Mouse (Mus musculus): ENCODE measurements around the gene Gucy1b1. TPM values are rescaled to one million over a fixed set of nuclear protein-coding genes. Genes with fewer than 3 reads are reported as not detected.

Gene Gucy1b1
- polyA plus RNA-seq, 1 experiment from 2014 or later = 41.6 TPM

GRCm38 (mm10) chr3:82067830-82068229, 6.7 kb downstream of the Gucy1b1 start:
- DNase-seq (no peak), ATAC-seq (ENCODE audit: low FRiP score, low TSS enrichment) (no peak)
- no peak overlapping the region for H3K9ac ChIP-seq (replicated peaks; ENCODE audit: low read length)
- no peak overlapping the region for H3K27ac ChIP-seq (replicated peaks; ENCODE audit: low read depth, low read length)
- WGBS = 92% methylated on average over 5 of the region's 5 CpGs
- no peaks in the 10 kb centered on the region for H3K27me3 ChIP-seq (ENCODE audit: control insufficient read depth, insufficient read depth, low read length)
- 0 out of 2 replicates have a peak, but pooled peaks cover 9% of the 10 kb centered on the region for H3K4me1 ChIP-seq (ENCODE audit: control insufficient read depth, insufficient read depth, low read length)
- no peaks in the 10 kb centered on the region for H3K9me3 ChIP-seq (ENCODE audit: control insufficient read depth, low read length)
- H3K36me3 ChIP-seq (ENCODE audit: control insufficient read depth, insufficient read depth, low read length) = no peaks in the 10 kb centered on the region
- H3K4me2 ChIP-seq (ENCODE audit: low read length) = no peak overlapping the region
- no peak overlapping the region for H3K4me3 ChIP-seq (replicated peaks; ENCODE audit: low read depth, low read length)

- no peaks in the 10 kb centered on the region for H3K27me3 ChIP-seq (ENCODE audit: control insufficient read depth, insufficient read depth, low read length)
- DNase-seq = peak; percentile 30
- no peak overlapping the region for H3K27ac ChIP-seq (replicated peaks; ENCODE audit: low read depth, low read length)
- no peak overlapping the region for H3K4me2 ChIP-seq (ENCODE audit: low read length)
- ATAC-seq (ENCODE audit: low FRiP score, low TSS enrichment) = no peak; the same call in 1 of the 2 replicates
- 43% methylated on average over 9 of the region's 9 CpGs for WGBS
- no peaks in the 10 kb centered on the region for H3K9me3 ChIP-seq (ENCODE audit: control insufficient read depth, low read length)
- 0 out of 2 replicates have a peak, but pooled peaks cover 4% of the 10 kb centered on the region for H3K4me1 ChIP-seq (ENCODE audit: control insufficient read depth, insufficient read depth, low read length)
- H3K4me3 ChIP-seq (replicated peaks; ENCODE audit: low read depth, low read length) = no peak overlapping the region
- H3K9ac ChIP-seq (replicated peaks; ENCODE audit: low read length) = no peak overlapping the region
- H3K36me3 ChIP-seq (ENCODE audit: control insufficient read depth, insufficient read depth, low read length) = no peaks in the 10 kb centered on the region
Observed at GRCm38 (mm10) chr3:82061402-82062180, 12.9 kb downstream of the Gucy1b1 start.

- H3K27ac ChIP-seq (replicated peaks; ENCODE audit: low read depth, low read length) = no peak overlapping the region
- no peak for DNase-seq
- H3K4me2 ChIP-seq (ENCODE audit: low read length) = no peak overlapping the region
- H3K36me3 ChIP-seq (ENCODE audit: control insufficient read depth, insufficient read depth, low read length) = no peaks in the 10 kb centered on the region
- H3K9me3 ChIP-seq (ENCODE audit: control insufficient read depth, low read length) = no peaks in the 10 kb centered on the region
- no peaks in the 10 kb centered on the region for H3K4me1 ChIP-seq (ENCODE audit: control insufficient read depth, insufficient read depth, low read length)
- no peak for ATAC-seq (ENCODE audit: low FRiP score, low TSS enrichment)
- H3K4me3 ChIP-seq (replicated peaks; ENCODE audit: low read depth, low read length) = no peak overlapping the region
- 77% methylated on average over 5 of the region's 5 CpGs for WGBS
- no peaks in the 10 kb centered on the region for H3K27me3 ChIP-seq (ENCODE audit: control insufficient read depth, insufficient read depth, low read length)
- no peak overlapping the region for H3K9ac ChIP-seq (replicated peaks; ENCODE audit: low read length)
Observed at GRCm38 (mm10) chr3:82057201-82057600, 17.3 kb downstream of the Gucy1b1 start.

GRCm38 (mm10) chr3:82054283-82054974, 20.1 kb downstream of the Gucy1b1 start:
- WGBS = 59% methylated on average over 5 of the region's 5 CpGs
- Histone ChIP-seq H3K27ac (replicated peaks; ENCODE audit: low read depth, low read length) (no peak overlapping the region), H3K9ac (replicated peaks; ENCODE audit: low read length) (no peak overlapping the region), H3K27me3 (ENCODE audit: control insufficient read depth, insufficient read depth, low read length) (no peaks in the 10 kb centered on the region), H3K36me3 (ENCODE audit: control insufficient read depth, insufficient read depth, low read length) (no peaks in the 10 kb centered on the region), H3K9me3 (ENCODE audit: control insufficient read depth, low read length) (no peaks in the 10 kb centered on the region), H3K4me1 (ENCODE audit: control insufficient read depth, insufficient read depth, low read length) (0 out of 2 replicates have a peak, but pooled peaks cover 2% of the 10 kb centered on the region), H3K4me2 (ENCODE audit: low read length) (no peak overlapping the region), H3K4me3 (replicated peaks; ENCODE audit: low read depth, low read length) (no peak overlapping the region)
- ATAC-seq (ENCODE audit: low FRiP score, low TSS enrichment) = no peak
- no peak for DNase-seq

- Histone ChIP-seq H3K9me3 (ENCODE audit: control insufficient read depth, low read length) (no peaks in the 10 kb centered on the region), H3K36me3 (ENCODE audit: control insufficient read depth, insufficient read depth, low read length) (no peaks in the 10 kb centered on the region), H3K27ac (replicated peaks; ENCODE audit: low read depth, low read length) (no peak overlapping the region), H3K4me3 (replicated peaks; ENCODE audit: low read depth, low read length) (no peak overlapping the region), H3K4me2 (ENCODE audit: low read length) (no peak overlapping the region), H3K27me3 (ENCODE audit: control insufficient read depth, insufficient read depth, low read length) (no peaks in the 10 kb centered on the region), H3K4me1 (ENCODE audit: control insufficient read depth, insufficient read depth, low read length) (0 out of 2 replicates have a peak, but pooled peaks cover 4% of the 10 kb centered on the region), H3K9ac (replicated peaks; ENCODE audit: low read length) (no peak overlapping the region)
- ATAC-seq (ENCODE audit: low FRiP score, low TSS enrichment) (no peak), DNase-seq (no peak)
- 41% methylated on average over 2 of the region's 2 CpGs for WGBS
Observed at GRCm38 (mm10) chr3:82052029-82052428, 22.5 kb downstream of the Gucy1b1 start.

- no peak for ATAC-seq (ENCODE audit: low FRiP score, low TSS enrichment)
- H3K9ac ChIP-seq (replicated peaks; ENCODE audit: low read length) = no peak overlapping the region
Observed at GRCm38 (mm10) chr3:82051468-82051867, 23.0 kb downstream of the Gucy1b1 start.

GRCm38 (mm10) chr3:82048681-82049080, 25.8 kb downstream of the Gucy1b1 start:
- 0 out of 2 replicates have a peak, but pooled peaks cover 4% of the 10 kb centered on the region for H3K4me1 ChIP-seq (ENCODE audit: control insufficient read depth, insufficient read depth, low read length)
- no peaks in the 10 kb centered on the region for H3K36me3 ChIP-seq (ENCODE audit: control insufficient read depth, insufficient read depth, low read length)
- H3K9ac ChIP-seq (replicated peaks; ENCODE audit: low read length) = no peak overlapping the region
- WGBS = 60% methylated on average over 7 of the region's 7 CpGs
- no peak overlapping the region for H3K27ac ChIP-seq (replicated peaks; ENCODE audit: low read depth, low read length)
- H3K4me2 ChIP-seq (ENCODE audit: low read length) = peak overlapping the region; percentile 4; the same call in 1 of the 2 replicates
- H3K27me3 ChIP-seq (ENCODE audit: control insufficient read depth, insufficient read depth, low read length) = no peaks in the 10 kb centered on the region
- ATAC-seq (ENCODE audit: low FRiP score, low TSS enrichment) (no peak), DNase-seq (peak; percentile 44)
- no peaks in the 10 kb centered on the region for H3K9me3 ChIP-seq (ENCODE audit: control insufficient read depth, low read length)
- H3K4me3 ChIP-seq (replicated peaks; ENCODE audit: low read depth, low read length) = 0 out of 2 replicates have a peak overlapping the region, but pooled peaks have one; percentile 1

More at GRCm38 (mm10) chr3:82051468-82051867, 23.0 kb downstream of the Gucy1b1 start:
- Histone ChIP-seq H3K4me2 (ENCODE audit: low read length) (no peak overlapping the region), H3K27me3 (ENCODE audit: control insufficient read depth, insufficient read depth, low read length) (no peaks in the 10 kb centered on the region), H3K4me3 (replicated peaks; ENCODE audit: low read depth, low read length) (no peak overlapping the region), H3K27ac (replicated peaks; ENCODE audit: low read depth, low read length) (no peak overlapping the region), H3K36me3 (ENCODE audit: control insufficient read depth, insufficient read depth, low read length) (no peaks in the 10 kb centered on the region), H3K4me1 (ENCODE audit: control insufficient read depth, insufficient read depth, low read length) (0 out of 2 replicates have a peak, but pooled peaks cover 4% of the 10 kb centered on the region), H3K9me3 (ENCODE audit: control insufficient read depth, low read length) (no peaks in the 10 kb centered on the region)
- DNase-seq = no peak

- Histone ChIP-seq H3K9ac (replicated peaks; ENCODE audit: low read length) (no peak overlapping the region), H3K27ac (replicated peaks; ENCODE audit: low read depth, low read length) (no peak overlapping the region), H3K4me3 (replicated peaks; ENCODE audit: low read depth, low read length) (no peak overlapping the region), H3K36me3 (ENCODE audit: control insufficient read depth, insufficient read depth, low read length) (no peaks in the 10 kb centered on the region), H3K4me2 (ENCODE audit: low read length) (no peak overlapping the region), H3K4me1 (ENCODE audit: control insufficient read depth, insufficient read depth, low read length) (0 out of 2 replicates have a peak, but pooled peaks cover 4% of the 10 kb centered on the region), H3K27me3 (ENCODE audit: control insufficient read depth, insufficient read depth, low read length) (no peaks in the 10 kb centered on the region), H3K9me3 (ENCODE audit: control insufficient read depth, low read length) (no peaks in the 10 kb centered on the region)
- peak; percentile 36 for DNase-seq
- WGBS = 48% methylated on average over 4 of the region's 4 CpGs
- ATAC-seq (ENCODE audit: low FRiP score, low TSS enrichment) = peak; percentile 50; the same call in 1 of the 2 replicates
Observed at GRCm38 (mm10) chr3:82048078-82048477, 26.4 kb downstream of the Gucy1b1 start.
